Mouse (Mus musculus) heart, embryonic 14.5 days (tissue): ENCODE measurements around the gene Esrra. TPM values are rescaled to one million over a fixed set of nuclear protein-coding genes. Genes with fewer than 3 reads are reported as not detected.

Source experiments
- ATAC-seq: fragments of 200-750 bp; cut with Nextera tagmentation; 2 replicates; pipeline ENCODE4 v1.8.0; 2017; ENCODE audit warnings: low read depth, moderate TSS enrichment; ENCODE audit not compliant: insufficient number of reproducible peaks, insufficient read depth, low FRiP score
- H3K27ac ChIP-seq, 2 experiments: fragments of 200-500 bp in 1 of 2; fragments of 300-500 bp in 1 of 2; sonication (generic) in 1 of 2; replicated peaks in 1 of 2; 2 replicates each; pipeline ENCODE4 v1.5.1; 2012 to 2014; ENCODE audit warnings: low read depth in 2 of 2, low read length in 2 of 2, control low read depth in 1 of 2, mild to moderate bottlenecking in 1 of 2, mixed read lengths in 1 of 2; ENCODE audit not compliant: control insufficient read depth in 1 of 2, insufficient read depth in 1 of 2
- H3K27me3 ChIP-seq: fragments of 300-500 bp; sonication (generic); 2 replicates; pipeline ENCODE4 v1.6.1; 2014; ENCODE audit warnings: mild to moderate bottlenecking, low read length, control low read depth; ENCODE audit not compliant: control insufficient read depth, insufficient read depth
- H3K36me3 ChIP-seq: fragments of 300-500 bp; sonication (generic); 2 replicates; pipeline ENCODE4 v1.6.1; 2014; ENCODE audit warnings: mild to moderate bottlenecking, control low read depth, low read length, mixed read lengths; ENCODE audit not compliant: control insufficient read depth, insufficient read depth
- H3K4me1 ChIP-seq, 2 experiments: fragments of 200-500 bp in 1 of 2; fragments of 300-500 bp in 1 of 2; sonication (generic) in 1 of 2; 2 replicates each; pipeline ENCODE4 v1.6.1; 2012 to 2014; ENCODE audit warnings: low read length in 2 of 2, control low read depth in 1 of 2, mixed read lengths in 1 of 2; ENCODE audit not compliant: control insufficient read depth in 2 of 2, insufficient read depth in 2 of 2
- H3K4me2 ChIP-seq: fragments of 300-500 bp; sonication (generic); 2 replicates; pipeline ENCODE4 v1.6.1; 2014; ENCODE audit warnings: mild to moderate bottlenecking, low read length
- H3K4me3 ChIP-seq, 2 experiments: fragments of 200-500 bp in 1 of 2; fragments of 300-500 bp in 1 of 2; sonication (generic) in 1 of 2; 2 replicates each; pipeline ENCODE4 v1.5.1; 2012 to 2014; ENCODE audit warnings: low read length in 2 of 2, mild to moderate bottlenecking in 2 of 2, control low read depth in 1 of 2, low read depth in 1 of 2, moderate library complexity in 1 of 2; ENCODE audit not compliant: control insufficient read depth in 1 of 2, insufficient read depth in 1 of 2
- H3K9ac ChIP-seq: fragments of 300-500 bp; sonication (generic); 2 replicates; pipeline ENCODE4 v1.6.1; 2014; ENCODE audit warnings: mild to moderate bottlenecking, low read length
- H3K9me3 ChIP-seq: fragments of 300-500 bp; sonication (generic); 2 replicates; pipeline ENCODE4 v1.6.1; 2016; ENCODE audit warnings: low read length, control low read depth; ENCODE audit not compliant: control insufficient read depth
- WGBS: fragments of 180-500 bp; shearing (Covaris S2); extraction: QIAGEN DNeasy Blood & Tissue Kit; methylation state at CpG from one replicate; pipeline ENCODE4 v1.1.7; 2014; 5-methylcytosine and 5-hydroxymethylcytosine counted together
- polyA plus RNA-seq: library from polyadenylated mRNA; unstranded; fragments of >200 nt; fragmentation: Nextera tagmentation; extraction: Ambion mirVana; gene quantifications from 2 replicates; pipeline ENCODE4 v1.2.1, GENCODE M21; 2014

The Esrra gene
- polyA plus RNA-seq, 1 experiment from 2014 or later: 18.0 TPM

DNA sequence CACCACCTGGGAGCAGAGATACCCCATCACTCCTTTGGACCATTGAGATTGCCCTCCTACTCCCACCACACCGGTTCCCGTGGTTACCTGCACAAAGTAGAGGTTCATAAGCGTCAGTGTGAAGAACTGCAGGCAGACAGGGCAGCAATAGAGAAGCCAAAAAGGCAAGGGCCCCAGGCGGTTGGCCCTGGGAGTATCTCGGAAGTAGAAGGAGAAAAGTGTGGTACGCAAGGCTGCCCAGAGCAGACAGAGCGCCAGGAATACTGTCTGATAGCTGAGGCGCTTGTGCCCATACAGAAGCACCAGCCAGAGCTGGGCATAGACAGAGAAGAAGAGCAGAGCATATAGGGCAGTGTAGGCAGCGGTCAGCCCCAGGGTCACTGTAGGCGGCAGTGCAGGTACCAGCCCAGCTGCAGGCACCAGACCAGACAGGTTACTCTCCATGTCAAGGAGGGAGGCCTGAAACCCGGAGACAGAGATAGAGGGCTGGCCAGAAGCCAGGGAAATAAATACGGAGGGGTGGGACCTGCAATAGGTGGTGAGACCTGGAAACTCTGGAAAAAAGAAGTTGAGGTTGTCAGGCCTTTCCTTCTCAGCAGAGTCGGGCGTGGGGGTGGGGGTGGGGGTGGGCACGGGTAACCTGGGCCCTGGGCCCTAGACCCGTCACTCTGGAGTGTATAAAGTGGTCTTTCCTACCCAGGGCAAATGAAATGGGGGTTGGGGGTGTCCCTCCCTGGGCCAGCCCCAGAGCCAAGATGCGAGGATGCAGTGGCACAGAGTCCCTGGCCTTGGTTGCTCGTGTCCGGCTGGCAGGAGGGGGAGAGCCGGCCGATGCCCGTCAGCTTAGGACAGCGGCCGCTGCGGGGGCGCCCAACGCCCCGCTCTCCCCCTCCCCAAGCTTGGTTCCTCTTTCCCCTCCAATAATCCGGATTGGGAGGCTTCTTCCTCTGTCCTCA lies 19.1 kb upstream of the Esrra start:
- peak overlapping the region; percentile 89 for H3K9ac ChIP-seq
- peak overlapping the region; percentile 69 to 82 for H3K4me3 ChIP-seq
- WGBS: 18% methylated on average over 29 of the region's 29 CpGs
- H3K9me3 ChIP-seq: no peaks in the 10 kb centered on the region
- H3K27ac ChIP-seq: peak overlapping the region; percentile 43 to 68
- peaks cover 16% of the 10 kb centered on the region; the same call in 1 of the 2 replicates for H3K36me3 ChIP-seq
- H3K4me1 ChIP-seq: peaks cover 10 to 18% of the 10 kb centered on the region in 2 experiments
- ATAC-seq: no peak
- peak overlapping the region; percentile 98 for H3K4me2 ChIP-seq
- H3K27me3 ChIP-seq: peaks cover 8% of the 10 kb centered on the region

- 84% methylated on average over 20 of the region's 20 CpGs for WGBS
- H3K36me3 ChIP-seq: peaks cover 11% of the 10 kb centered on the region; the same call in 1 of the 2 replicates
- H3K27ac ChIP-seq: no peak overlapping the region
- H3K4me2 ChIP-seq: no peak overlapping the region
- no peak overlapping the region for H3K4me3 ChIP-seq
- H3K9me3 ChIP-seq: no peaks in the 10 kb centered on the region
- no peak for ATAC-seq
- peaks cover 21% of the 10 kb centered on the region for H3K27me3 ChIP-seq
- H3K9ac ChIP-seq: no peak overlapping the region
- H3K4me1 ChIP-seq: peaks cover 10 to 18% of the 10 kb centered on the region in 2 experiments
These were observed 17.7 kb upstream of the Esrra start for GRCm38 (mm10) chr19:6939106-6940002.

- 0 out of 2 replicates have a peak, but pooled peaks cover 6% of the 10 kb centered on the region for H3K36me3 ChIP-seq
- 77% methylated on average over 16 of the region's 16 CpGs for WGBS
- H3K27me3 ChIP-seq: peaks cover 36% of the 10 kb centered on the region
- peaks cover 9 to 25% of the 10 kb centered on the region in 2 experiments for H3K4me1 ChIP-seq
- 0 out of 2 replicates have a peak overlapping the region, but pooled peaks have one; percentile 2 for H3K9ac ChIP-seq
- no peak overlapping the region for H3K4me2 ChIP-seq
- H3K9me3 ChIP-seq: no peaks in the 10 kb centered on the region
- no peak for ATAC-seq
- H3K4me3 ChIP-seq: no peak overlapping the region
- H3K27ac ChIP-seq: no peak overlapping the region
These were observed 16.2 kb upstream of the Esrra start for GRCm38 (mm10) chr19:6937541-6938465.

DNA sequence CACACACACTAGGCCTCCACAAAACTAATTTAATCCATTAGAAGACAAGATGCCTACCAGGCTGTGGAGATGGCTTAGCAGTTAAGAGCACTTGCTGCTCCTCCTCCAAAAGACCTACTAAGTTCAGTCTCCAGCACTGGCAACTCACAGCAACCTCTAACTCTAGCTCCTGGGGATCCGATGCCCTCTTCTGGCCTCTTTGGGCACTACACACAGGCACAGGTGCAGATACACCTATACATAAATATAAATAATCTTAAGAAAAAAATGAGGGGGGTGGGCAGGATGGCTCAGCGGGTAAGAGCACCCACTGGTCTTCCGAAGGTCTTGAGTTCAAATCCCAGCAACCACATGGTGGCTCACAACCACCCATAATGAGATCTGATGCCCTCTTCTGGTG lies 14.7 kb upstream of the Esrra start:
- 0 out of 2 replicates have a peak, but pooled peaks cover 6% of the 10 kb centered on the region for H3K36me3 ChIP-seq
- WGBS: 16% methylated on average over 3 of the region's 3 CpGs
- H3K4me2 ChIP-seq: no peak overlapping the region
- ATAC-seq: no peak
- no peak overlapping the region for H3K9ac ChIP-seq
- H3K4me3 ChIP-seq: no peak overlapping the region
- peaks cover 8 to 22% of the 10 kb centered on the region in 2 experiments for H3K4me1 ChIP-seq
- H3K27ac ChIP-seq: no peak overlapping the region
- no peaks in the 10 kb centered on the region for H3K9me3 ChIP-seq
- H3K27me3 ChIP-seq: peaks cover 51% of the 10 kb centered on the region

GRCm38 (mm10) chr19:6934195-6934977 lies 12.8 kb upstream of the Esrra start, which contains the start of gene Kcnk4:
Gene Kcnk4 (minus strand): TSS chr19:6934515.
- Histone ChIP-seq H3K9me3 (no peaks in the 10 kb centered on the region), H3K27me3 (peaks cover 64% of the 10 kb centered on the region), H3K9ac (peak within 1 kb of the TSS; percentile 64), H3K36me3 (0 out of 2 replicates have a peak, but pooled peaks cover 6% of the 10 kb centered on the region), H3K4me2 (peak within 1 kb of the TSS; percentile 95), H3K27ac (no peak within 1 kb of the TSS), H3K4me3 (peak within 1 kb of the TSS; percentile 38 to 48), H3K4me1 (peaks cover 0 to 12% of the 10 kb centered on the region in 2 experiments; a peak in 3 of 4 replicates)
- no peak for ATAC-seq
- WGBS: 8% methylated on average over 23 of the region's 23 CpGs

DNA sequence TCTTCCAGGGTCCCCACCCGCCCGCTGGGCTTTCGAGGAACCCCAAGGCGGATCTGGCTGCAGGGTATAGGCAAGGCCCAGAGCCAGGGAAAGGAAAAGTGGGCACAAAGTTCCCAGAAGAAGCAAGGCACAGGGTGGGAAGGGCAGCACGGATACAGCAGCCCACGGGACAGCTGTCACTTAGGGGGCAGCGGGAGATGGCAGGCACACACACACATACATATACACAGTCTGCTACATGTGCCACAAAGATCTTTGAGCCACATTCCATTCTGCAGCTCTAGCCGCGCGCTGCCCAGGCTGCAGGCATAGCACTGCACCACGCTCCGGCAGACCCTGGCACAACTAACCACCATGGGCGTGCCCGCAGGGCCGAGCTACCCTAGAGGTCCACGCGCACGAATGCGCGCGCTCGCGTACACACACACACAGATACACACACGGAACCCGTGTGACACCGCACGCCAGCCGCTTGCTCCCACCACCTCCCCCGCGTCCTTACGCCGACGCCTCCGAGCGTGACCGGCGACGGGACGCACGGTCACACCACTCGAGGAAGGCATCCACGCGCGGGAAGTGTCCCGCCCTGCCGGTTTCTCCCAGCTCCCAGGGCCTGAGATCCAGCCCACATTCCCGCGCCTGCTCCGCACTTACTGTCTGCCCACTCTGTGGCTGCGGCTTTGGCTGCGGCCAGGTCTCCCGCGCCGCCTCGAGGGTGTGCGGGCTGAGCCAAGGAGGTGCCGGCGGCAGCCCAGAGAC lies 12.0 kb upstream of the Esrra start:
- H3K27me3 ChIP-seq: peaks cover 71% of the 10 kb centered on the region
- peak overlapping the region; percentile 64 for H3K9ac ChIP-seq
- H3K27ac ChIP-seq: no peak overlapping the region
- H3K4me1 ChIP-seq: peaks cover 0 to 12% of the 10 kb centered on the region in 2 experiments; a peak in 3 of 4 replicates
- ATAC-seq: no peak
- 5% methylated on average over 58 of the region's 58 CpGs for WGBS
- H3K4me2 ChIP-seq: peak overlapping the region; percentile 95
- H3K9me3 ChIP-seq: no peaks in the 10 kb centered on the region
- 0 out of 2 replicates have a peak, but pooled peaks cover 6% of the 10 kb centered on the region for H3K36me3 ChIP-seq
- H3K4me3 ChIP-seq: peak overlapping the region; percentile 38 to 48
